Mouse (Mus musculus): Measurements from ENCODE around the gene Naa38.

Naa38 gene

GRCm38 (mm10) chr11:69401210-69401637 lies 5.9 kb downstream of the Naa38 start:
- DNase-seq = peak; percentile 99

GRCm38 (mm10) chr11:69401987-69402386 lies 6.7 kb downstream of the Naa38 start:
- DNase-seq = peak; percentile 93

GRCm38 (mm10) chr11:69403691-69404594 lies 8.7 kb downstream of the Naa38 start:
- DNase-seq = peak; percentile 93

- DNase-seq = peak; percentile 93
Measured at GRCm38 (mm10) chr11:69404595-69405396, 9.5 kb downstream of the Naa38 start.

GRCm38 (mm10) chr11:69405397-69406200 lies 10.3 kb downstream of the Naa38 start:
- peak; percentile 93 for DNase-seq

- DNase-seq = peak; percentile 93
Measured at GRCm38 (mm10) chr11:69406282-69406681, 11.0 kb downstream of the Naa38 start.

GRCm38 (mm10) chr11:69406867-69407723 lies 11.8 kb downstream of the Naa38 start:
- peak; percentile 93 for DNase-seq

- peak; percentile 92 for DNase-seq
Measured at GRCm38 (mm10) chr11:69407724-69408004, 12.4 kb downstream of the Naa38 start.

- DNase-seq = peak; percentile 99
Measured at GRCm38 (mm10) chr11:69408541-69409377, 13.5 kb downstream of the Naa38 start.

- DNase-seq = peak; percentile 99
Measured at GRCm38 (mm10) chr11:69409378-69410044, 14.2 kb downstream of the Naa38 start.

GRCm38 (mm10) chr11:69410045-69410309 lies 14.7 kb downstream of the Naa38 start:
- DNase-seq = no peak

GRCm38 (mm10) chr11:69410310-69411072 lies 15.2 kb downstream of the Naa38 start:
- peak; percentile 98 for DNase-seq

- peak; percentile 99 for DNase-seq
Measured at GRCm38 (mm10) chr11:69411073-69411535, 15.8 kb downstream of the Naa38 start.

- peak; percentile 99 for DNase-seq
Measured at GRCm38 (mm10) chr11:69411538-69412203, 16.4 kb downstream of the Naa38 start.

GRCm38 (mm10) chr11:69412548-69412947 lies 17.3 kb downstream of the Naa38 start:
- no peak for DNase-seq

- peak; percentile 93 for DNase-seq
Measured at GRCm38 (mm10) chr11:69413221-69414181, 18.2 kb downstream of the Naa38 start, which contains the start of gene Kdm6b. Gene Kdm6b (minus strand): TSS chr11:69413675.

GRCm38 (mm10) chr11:69414421-69415326 lies 19.4 kb downstream of the Naa38 start:
- DNase-seq = peak; percentile 91

All from heart, adult 11 months (tissue).